Mouse (Mus musculus): ENCODE results near the gene Adcy2. TPM values are rescaled to one million over a fixed set of nuclear protein-coding genes. Genes with fewer than 3 reads are reported as not detected.
A peak's percentile ranks its signal among the peaks of the same experiment; 100 is the strongest.

Gene Adcy2
- polyA plus RNA-seq, 1 experiment from 2014 or later = 4.9 TPM

GRCm38 (mm10) chr13:68848265-68848664 lies 151.1 kb downstream of the Adcy2 start:
- ATAC-seq (ENCODE audit: low FRiP score) = no peak
- H3K4me3 ChIP-seq = no peak overlapping the region
- H3K27ac ChIP-seq = no peak overlapping the region
- no peaks in the 10 kb centered on the region for H3K4me1 ChIP-seq (replicated peaks)
- H3K9me3 ChIP-seq = no peaks in the 10 kb centered on the region
- no peaks in the 10 kb centered on the region for H3K27me3 ChIP-seq
- H3K4me2 ChIP-seq = no peak overlapping the region
- H3K36me3 ChIP-seq = no peaks in the 10 kb centered on the region
- WGBS = 86% methylated on average over 3 of the region's 3 CpGs
- H3K9ac ChIP-seq = no peak overlapping the region

GRCm38 (mm10) chr13:68839517-68839916 lies 159.8 kb downstream of the Adcy2 start:
- Histone ChIP-seq H3K27ac (no peak overlapping the region), H3K4me2 (no peak overlapping the region), H3K36me3 (no peaks in the 10 kb centered on the region), H3K9ac (no peak overlapping the region), H3K27me3 (no peaks in the 10 kb centered on the region), H3K4me1 (replicated peaks) (peaks cover 4% of the 10 kb centered on the region), H3K9me3 (no peaks in the 10 kb centered on the region), H3K4me3 (no peak overlapping the region)
- ATAC-seq (ENCODE audit: low FRiP score) = no peak
- WGBS = 61% methylated on average over 2 of the region's 2 CpGs

GRCm38 (mm10) chr13:68836183-68836582 lies 163.2 kb downstream of the Adcy2 start:
- Histone ChIP-seq H3K4me3 (no peak overlapping the region), H3K9me3 (no peaks in the 10 kb centered on the region), H3K27me3 (no peaks in the 10 kb centered on the region), H3K4me2 (no peak overlapping the region), H3K27ac (no peak overlapping the region), H3K36me3 (no peaks in the 10 kb centered on the region), H3K4me1 (replicated peaks) (peaks cover 4% of the 10 kb centered on the region), H3K9ac (no peak overlapping the region)
- ATAC-seq (ENCODE audit: low FRiP score) = no peak

GRCm38 (mm10) chr13:68835424-68836045 lies 163.8 kb downstream of the Adcy2 start:
- 72% methylated on average over 8 of the region's 8 CpGs for WGBS
- ATAC-seq (ENCODE audit: low FRiP score) = no peak
- no peaks in the 10 kb centered on the region for H3K36me3 ChIP-seq
- peaks cover 5% of the 10 kb centered on the region for H3K4me1 ChIP-seq (replicated peaks)
- H3K4me3 ChIP-seq = no peak overlapping the region
- H3K27me3 ChIP-seq = no peaks in the 10 kb centered on the region
- no peak overlapping the region for H3K27ac ChIP-seq
- H3K9ac ChIP-seq = no peak overlapping the region
- H3K9me3 ChIP-seq = no peaks in the 10 kb centered on the region
- H3K4me2 ChIP-seq = no peak overlapping the region

GRCm38 (mm10) chr13:68832141-68832540 lies 167.2 kb downstream of the Adcy2 start:
- no peak overlapping the region for H3K9ac ChIP-seq
- no peak for ATAC-seq (ENCODE audit: low FRiP score)
- WGBS = 92% methylated on average over 5 of the region's 5 CpGs
- H3K9me3 ChIP-seq = no peaks in the 10 kb centered on the region
- H3K27ac ChIP-seq = no peak overlapping the region
- 0 out of 2 replicates have a peak, but pooled peaks cover 4% of the 10 kb centered on the region for H3K4me1 ChIP-seq (replicated peaks)
- no peak overlapping the region for H3K4me3 ChIP-seq
- no peaks in the 10 kb centered on the region for H3K27me3 ChIP-seq
- H3K4me2 ChIP-seq = no peak overlapping the region
- H3K36me3 ChIP-seq = no peaks in the 10 kb centered on the region

GRCm38 (mm10) chr13:68830030-68830759 lies 169.1 kb downstream of the Adcy2 start:
- no peaks in the 10 kb centered on the region for H3K36me3 ChIP-seq
- no peak for ATAC-seq (ENCODE audit: low FRiP score)
- 84% methylated on average over 6 of the region's 6 CpGs for WGBS

GRCm38 (mm10) chr13:68828441-68828840 lies 170.9 kb downstream of the Adcy2 start:
- Histone ChIP-seq H3K9me3 (no peaks in the 10 kb centered on the region), H3K27me3 (no peaks in the 10 kb centered on the region), H3K4me1 (replicated peaks) (0 out of 2 replicates have a peak, but pooled peaks cover 4% of the 10 kb centered on the region), H3K9ac (no peak overlapping the region), H3K36me3 (no peaks in the 10 kb centered on the region), H3K27ac (no peak overlapping the region), H3K4me3 (no peak overlapping the region), H3K4me2 (no peak overlapping the region)
- WGBS = 67% methylated on average over 4 of the region's 4 CpGs
- no peak for ATAC-seq (ENCODE audit: low FRiP score)

More at GRCm38 (mm10) chr13:68830030-68830759, 169.1 kb downstream of the Adcy2 start:
- Histone ChIP-seq H3K4me3 (no peak overlapping the region), H3K4me1 (replicated peaks) (0 out of 2 replicates have a peak, but pooled peaks cover 4% of the 10 kb centered on the region), H3K9me3 (no peaks in the 10 kb centered on the region), H3K27ac (no peak overlapping the region), H3K4me2 (no peak overlapping the region), H3K27me3 (no peaks in the 10 kb centered on the region), H3K9ac (no peak overlapping the region)

GRCm38 (mm10) chr13:68826461-68826860 lies 172.9 kb downstream of the Adcy2 start:
- ATAC-seq (ENCODE audit: low FRiP score) = no peak
- WGBS = 94% methylated on average over 1 of the region's 1 CpGs
- no peak overlapping the region for H3K4me2 ChIP-seq
- no peak overlapping the region for H3K9ac ChIP-seq
- H3K27ac ChIP-seq = no peak overlapping the region
- H3K4me3 ChIP-seq = no peak overlapping the region
- no peaks in the 10 kb centered on the region for H3K36me3 ChIP-seq
- no peaks in the 10 kb centered on the region for H3K9me3 ChIP-seq
- H3K4me1 ChIP-seq (replicated peaks) = 0 out of 2 replicates have a peak, but pooled peaks cover 4% of the 10 kb centered on the region
- no peaks in the 10 kb centered on the region for H3K27me3 ChIP-seq

- Histone ChIP-seq H3K4me2 (no peak overlapping the region), H3K36me3 (no peaks in the 10 kb centered on the region), H3K27me3 (no peaks in the 10 kb centered on the region), H3K9me3 (no peaks in the 10 kb centered on the region), H3K4me3 (no peak overlapping the region), H3K9ac (no peak overlapping the region), H3K27ac (no peak overlapping the region), H3K4me1 (replicated peaks) (no peaks in the 10 kb centered on the region)
- ATAC-seq (ENCODE audit: low FRiP score) = no peak
- WGBS = 87% methylated on average over 13 of the region's 13 CpGs
Observed at GRCm38 (mm10) chr13:68820858-68821579, 178.3 kb downstream of the Adcy2 start.

GRCm38 (mm10) chr13:68815704-68816477 lies 183.4 kb downstream of the Adcy2 start:
- H3K36me3 ChIP-seq = no peaks in the 10 kb centered on the region
- H3K4me2 ChIP-seq = no peak overlapping the region
- 0 out of 2 replicates have a peak overlapping the region, but pooled peaks have one; percentile 8 for H3K27ac ChIP-seq
- no peaks in the 10 kb centered on the region for H3K9me3 ChIP-seq
- H3K9ac ChIP-seq = no peak overlapping the region
- no peak overlapping the region for H3K4me3 ChIP-seq
- ATAC-seq (ENCODE audit: low FRiP score) = peak; percentile 43; the same call in 1 of the 2 replicates
- WGBS = 77% methylated on average over 4 of the region's 4 CpGs
- no peaks in the 10 kb centered on the region for H3K4me1 ChIP-seq (replicated peaks)
- no peaks in the 10 kb centered on the region for H3K27me3 ChIP-seq

- no peak overlapping the region for H3K4me2 ChIP-seq
- H3K9me3 ChIP-seq = no peaks in the 10 kb centered on the region
- no peak for ATAC-seq (ENCODE audit: low FRiP score)
- H3K4me3 ChIP-seq = no peak overlapping the region
- H3K36me3 ChIP-seq = no peaks in the 10 kb centered on the region
- no peak overlapping the region for H3K27ac ChIP-seq
- no peaks in the 10 kb centered on the region for H3K4me1 ChIP-seq (replicated peaks)
- H3K9ac ChIP-seq = no peak overlapping the region
- 87% methylated on average over 3 of the region's 3 CpGs for WGBS
- no peaks in the 10 kb centered on the region for H3K27me3 ChIP-seq
Observed at GRCm38 (mm10) chr13:68811185-68811584, 188.2 kb downstream of the Adcy2 start.

- no peak for ATAC-seq (ENCODE audit: low FRiP score)
- H3K9me3 ChIP-seq = no peaks in the 10 kb centered on the region
- no peaks in the 10 kb centered on the region for H3K4me1 ChIP-seq (replicated peaks)
- H3K36me3 ChIP-seq = no peaks in the 10 kb centered on the region
- no peak overlapping the region for H3K9ac ChIP-seq
- no peak overlapping the region for H3K4me2 ChIP-seq
- no peak overlapping the region for H3K4me3 ChIP-seq
- H3K27me3 ChIP-seq = no peaks in the 10 kb centered on the region
- H3K27ac ChIP-seq = no peak overlapping the region
- WGBS = 65% methylated on average over 6 of the region's 6 CpGs
Observed at GRCm38 (mm10) chr13:68799777-68800176, 199.6 kb downstream of the Adcy2 start.

All from hindbrain, embryonic 13.5 days (tissue).